Mouse (Mus musculus) MEL (cell line): ENCODE results near the gene Psen2.

Experiments used
- NRF1 ChIP-seq: IDR thresholded peaks from 2 replicates; pipeline ENCODE4 v1.6.1; 2014; ENCODE audit warnings: low read depth, mild to moderate bottlenecking, inconsistent platforms, low read length, improper control_type of control experiment, moderate library complexity; ENCODE audit not compliant: poor library complexity, insufficient read depth, severe bottlenecking
- POLR2A ChIP-seq, 2 experiments: IDR thresholded peaks; 2 replicates each; pipeline ENCODE4 v1.6.1; 2011 to 2012; ENCODE audit warnings: low read length in 2 of 2, mild to moderate bottlenecking in 2 of 2, control low read depth in 1 of 2, improper control_type of control experiment in 1 of 2, low read depth in 1 of 2, moderate library complexity in 1 of 2; ENCODE audit not compliant: control insufficient read depth in 1 of 2, insufficient read depth in 1 of 2, poor library complexity in 1 of 2
- TBP ChIP-seq: IDR thresholded peaks from 2 replicates; pipeline ENCODE4 v1.8.0; 2011; ENCODE audit warnings: low read depth, low read length, improper control_type of control experiment
- USF1 ChIP-seq: IDR thresholded peaks from 2 replicates; pipeline ENCODE4 v1.6.1; 2014; ENCODE audit warnings: low read depth, mild to moderate bottlenecking, inconsistent platforms, low read length, improper control_type of control experiment, moderate library complexity

- TF ChIP-seq USF1 (no peak), NRF1 (no peak), TBP (no peak), POLR2A (IDR thresholded peaks at IDR 0.05; ENCODE audit: control insufficient read depth in 1 of 2, insufficient read depth in 1 of 2, low read depth in 1 of 2, low read length in 2 of 2, poor library complexity in 1 of 2) (no peak)
These were observed 1.2 kb upstream of the Psen2 start for GRCm38 (mm10) chr1:180264389-180264788.
